ENCODE assay signal across 10 mouse cellular contexts in genomic region chr5:120134000-120134399, GRCm38 (mm10). TPM values are rescaled to one million over a fixed set of nuclear protein-coding genes. Genes with fewer than 3 reads are reported as not detected.
DNase-seq lines count a peak whose midpoint lies in the region; ATAC-seq and TF ChIP-seq lines count a peak whose summit lies in the region.
"Had no signal": no experiment of that assay in that cellular context is flagged by ENCODE, and none has a peak within 500 bp of the region (broad histone marks: within the 10 kb centered on the region; RNA-seq: fewer than 3 reads in every experiment).

No protein-coding gene starts in this region.

- H3K4me1 ChIP-seq in liver, embryonic 16.5 days (ENCODE audit: control insufficient read depth, low read depth, low read length), result peaks cover 62% of the 10 kb centered on the region
- H3K4me1 ChIP-seq in small intestine, adult 2 months (ENCODE audit: control insufficient read depth, insufficient read depth, insufficient read length, low read length), result no peaks in the 10 kb centered on the region

- ATAC-seq in liver, embryonic 16.5 days (ENCODE audit: low read depth), result no peak

- no peak overlapping the region for H3K4me2 ChIP-seq in liver, embryonic 16.5 days (ENCODE audit: low read depth, low read length)
- H3K4me2 ChIP-seq: neural tube, embryonic 12.5 days had no signal

- no peak overlapping the region for H3K9ac ChIP-seq in liver, embryonic 16.5 days (ENCODE audit: low read depth, low read length)
- H3K9ac ChIP-seq: heart, embryonic 13.5 days; neural tube, embryonic 12.5 days had no signal

- DNase-seq in cerebellum, adult 18-20 months, result peak; percentile 52 to 55
- no peak for DNase-seq in cerebellum, adult 11-12 months
- peak; percentile 37 for DNase-seq in ovary, postnatal 36 days (ENCODE audit: low spot score)
- DNase-seq in ovary, postnatal 10 days (ENCODE audit: low spot score), result no peak
- DNase-seq in embryo, embryonic 10.5 days (ENCODE audit: low spot score), result peak; percentile 73
- peak; percentile 51 for DNase-seq in kidney, postnatal 14 days

- no peak for TF ChIP-seq POLR2A in small intestine, adult 2 months (IDR thresholded peaks at IDR 0.05; ENCODE audit: low read depth, low read length)

- H3K9me3 ChIP-seq in liver, embryonic 16.5 days (replicated peaks; ENCODE audit: control insufficient read depth, low read length), result no peaks in the 10 kb centered on the region
- H3K9me3 ChIP-seq: heart, embryonic 13.5 days; neural tube, embryonic 12.5 days had no signal

- H3K27ac ChIP-seq in liver, embryonic 16.5 days (ENCODE audit: low read length), result peak overlapping the region; percentile 89; the same call in 1 of the 2 replicates
- H3K27ac ChIP-seq in small intestine, adult 2 months (ENCODE audit: insufficient read depth, low read depth, low read length), result no peak overlapping the region
- H3K27ac ChIP-seq: heart, embryonic 13.5 days; neural tube, embryonic 12.5 days had no signal

- no peaks in the 10 kb centered on the region for H3K27me3 ChIP-seq in liver, embryonic 16.5 days (ENCODE audit: control insufficient read depth, insufficient read depth, low read depth, low read length)
- no peaks in the 10 kb centered on the region for H3K27me3 ChIP-seq in small intestine, adult 2 months (ENCODE audit: control insufficient read depth, insufficient read depth, low read length)
- H3K27me3 ChIP-seq: heart, embryonic 13.5 days; neural tube, embryonic 12.5 days had no signal

- 26% methylated on average over 6 of the region's 6 CpGs for WGBS in liver, embryonic 16.5 days (ENCODE audit: insufficient replicate concordance)
- 50% methylated on average over 6 of the region's 6 CpGs for WGBS in small intestine, adult 2 months

- no peak overlapping the region for H3K4me3 ChIP-seq in liver, embryonic 16.5 days (ENCODE audit: low read depth, low read length)
- H3K4me3 ChIP-seq in small intestine, adult 2 months (ENCODE audit: low read depth, low read length), result no peak overlapping the region
- H3K4me3 ChIP-seq: heart, embryonic 13.5 days; neural tube, embryonic 12.5 days had no signal

- H3K36me3 ChIP-seq in liver, embryonic 16.5 days (ENCODE audit: control insufficient read depth, insufficient read depth), result 0 out of 2 replicates have a peak, but pooled peaks cover 6% of the 10 kb centered on the region
- 0 out of 2 replicates have a peak, but pooled peaks cover 1% of the 10 kb centered on the region for H3K36me3 ChIP-seq in small intestine, adult 2 months (ENCODE audit: control insufficient read depth, insufficient read depth, low read length)

- peak; percentile 87; the same call in 1 of the 2 replicates for TF ChIP-seq CTCF in small intestine, adult 2 months (IDR thresholded peaks at IDR 0.05; ENCODE audit: extremely low read depth, insufficient read length, insufficient replicate concordance, low read depth, low read length)

RNA-seq across cellular contexts. Expression of gene Rbm19, which starts 17.7 kb away (rescaled TPM):
- 8.8 and 10.5 TPM in 2 replicates for polyA plus RNA-seq in liver, embryonic 16.5 days (2015; fragmentation: Nextera tagmentation; extraction: Ambion mirVana)
- polyA plus RNA-seq in small intestine, adult 2 months (2012; rRNA removed), result 8.6 and 9.2 TPM in 2 replicates

Comparison
In these comparisons a context has a peak if more than half of its experiments do, and no peak if none do; other contexts are left out.
1. DNase-seq: peak in cerebellum, adult 18-20 months (2 of 2), ovary, postnatal 36 days (single experiment), embryo, embryonic 10.5 days (single experiment) and kidney, postnatal 14 days (single experiment); none in cerebellum, adult 11-12 months (single experiment) and ovary, postnatal 10 days (single experiment).